Mouse (Mus musculus) small intestine, adult 2 months (tissue): ENCODE data around the gene Vmn1r4.

Source experiments
- CTCF ChIP-seq: fragments of 200-500 bp; IDR thresholded peaks from 2 replicates; pipeline ENCODE4 v1.5.1; 2012; ENCODE audit warnings: low read depth, mild to moderate bottlenecking, control low read depth, inconsistent platforms, low read length, moderate library complexity, mixed read lengths; ENCODE audit not compliant: insufficient replicate concordance, insufficient read length; ENCODE audit errors: extremely low read depth
- POLR2A ChIP-seq: fragments of 200-500 bp; IDR thresholded peaks from 2 replicates; pipeline ENCODE4 v1.6.1; 2012; ENCODE audit warnings: low read depth, mild to moderate bottlenecking, control low read depth, inconsistent platforms, low read length, moderate library complexity

GRCm38 (mm10) chr6:56919330-56920044 lies 4.3 kb upstream of the Vmn1r4 start:
- no peak for TF ChIP-seq CTCF
- no peak for TF ChIP-seq POLR2A
